Mouse (Mus musculus) stomach, embryonic 14.5 days (tissue): ENCODE measurements around the gene Hist1h2bk. TPM values are rescaled to one million over a fixed set of nuclear protein-coding genes. Genes with fewer than 3 reads are reported as not detected.
"Not testable (repeated sequence)": the region's sequence is repeated elsewhere in the genome, so short reads cannot be mapped to it uniquely, and the experiment has no call there.

Experiments used
- ATAC-seq: fragments of 200-750 bp; cut with Nextera tagmentation; 2 replicates; pipeline ENCODE4 v1.8.0; 2017; ENCODE audit warnings: low read depth, moderate TSS enrichment; ENCODE audit not compliant: insufficient number of reproducible peaks, insufficient read depth, low FRiP score
- H3K27ac ChIP-seq: fragments of 300-500 bp; sonication (generic); 2 replicates; pipeline ENCODE4 v1.5.1; 2014; ENCODE audit warnings: mild to moderate bottlenecking, low read length, moderate library complexity, mixed read lengths
- H3K27me3 ChIP-seq: fragments of 300-500 bp; sonication (generic); 2 replicates; pipeline ENCODE4 v1.6.1; 2014; ENCODE audit warnings: low read length, control low read depth, mixed read lengths; ENCODE audit not compliant: control insufficient read depth, insufficient read depth
- H3K36me3 ChIP-seq: fragments of 300-500 bp; sonication (generic); 2 replicates; pipeline ENCODE4 v1.6.1; 2014; ENCODE audit warnings: mild to moderate bottlenecking, control low read depth, low read length, moderate library complexity, mixed read lengths; ENCODE audit not compliant: control insufficient read depth, insufficient read depth
- H3K4me1 ChIP-seq: fragments of 300-500 bp; sonication (generic); 2 replicates; pipeline ENCODE4 v1.6.1; 2014; ENCODE audit warnings: low read length, control low read depth, mixed read lengths; ENCODE audit not compliant: control insufficient read depth, insufficient read depth
- H3K4me2 ChIP-seq: fragments of 300-500 bp; sonication (generic); replicated peaks from 2 replicates; pipeline ENCODE4 v1.6.1; 2014; ENCODE audit warnings: low read depth, low read length, control low read depth
- H3K4me3 ChIP-seq: fragments of 300-500 bp; sonication (generic); 2 replicates; pipeline ENCODE4 v1.5.1; 2014; ENCODE audit warnings: low read depth, low read length, control low read depth
- H3K9ac ChIP-seq: fragments of 300-500 bp; sonication (generic); replicated peaks from 2 replicates; pipeline ENCODE4 v1.6.1; 2014; ENCODE audit warnings: low read depth, mild to moderate bottlenecking, control low read depth, low read length, moderate library complexity, mixed read lengths
- H3K9me3 ChIP-seq: fragments of 300-500 bp; sonication (generic); 2 replicates; pipeline ENCODE4 v1.6.1; 2016; ENCODE audit warnings: low read depth, low read length, control low read depth; ENCODE audit not compliant: control insufficient read depth
- WGBS: fragments of 180-500 bp; shearing (Covaris S2); extraction: QIAGEN DNeasy Blood & Tissue Kit; methylation state at CpG from one replicate; pipeline ENCODE4 v1.1.7; 2014; 5-methylcytosine and 5-hydroxymethylcytosine counted together
- polyA plus RNA-seq: library from polyadenylated mRNA; unstranded; fragments of >200 nt; fragmentation: Nextera tagmentation; extraction: Ambion mirVana; gene quantifications from 2 replicates; pipeline ENCODE4 v1.2.1, GENCODE M21; 2014

The Hist1h2bk gene
- 7.0 and 7.5 TPM in 2 replicates for polyA plus RNA-seq

DNA sequence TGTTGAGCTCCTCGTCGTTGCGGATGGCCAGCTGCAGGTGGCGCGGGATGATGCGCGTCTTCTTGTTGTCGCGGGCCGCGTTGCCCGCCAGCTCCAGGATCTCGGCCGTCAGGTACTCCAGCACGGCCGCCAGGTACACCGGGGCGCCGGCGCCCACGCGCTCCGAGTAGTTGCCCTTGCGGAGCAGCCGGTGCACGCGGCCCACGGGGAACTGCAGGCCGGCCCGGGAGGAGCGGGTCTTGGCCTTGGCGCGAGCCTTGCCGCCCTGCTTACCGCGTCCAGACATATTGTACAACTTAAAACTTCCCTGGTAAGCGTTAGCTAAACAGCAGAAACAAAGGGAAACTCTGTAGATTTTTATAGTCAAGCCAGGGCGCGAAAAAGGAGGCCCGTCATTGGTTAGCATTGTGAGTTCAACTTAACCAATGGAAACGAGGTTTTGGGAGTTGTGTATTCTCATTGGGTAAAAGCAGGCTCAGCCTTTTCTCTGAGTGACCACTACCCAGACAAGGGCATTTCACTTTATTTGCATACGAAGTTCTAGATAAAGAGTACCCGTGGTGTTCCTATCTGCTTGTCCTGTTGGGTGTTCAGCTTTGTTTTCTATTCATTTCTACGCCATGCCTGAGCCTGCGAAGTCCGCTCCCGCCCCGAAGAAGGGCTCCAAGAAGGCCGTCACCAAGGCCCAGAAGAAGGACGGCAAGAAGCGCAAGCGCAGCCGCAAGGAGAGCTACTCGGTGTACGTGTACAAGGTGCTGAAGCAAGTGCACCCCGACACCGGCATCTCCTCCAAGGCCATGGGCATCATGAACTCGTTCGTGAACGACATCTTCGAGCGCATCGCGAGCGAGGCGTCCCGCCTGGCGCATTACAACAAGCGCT lies at the start of gene Hist1h2bk, which contains the start of gene Hist1h2ah:
Gene Hist1h2bk (plus strand): TSS at position 604 of the 882 bp plus-strand sequence.
Gene Hist1h2ah (minus strand): TSS at position 302 of the 882 bp plus-strand sequence.
- H3K4me2 ChIP-seq = peak within 1 kb of the TSS; percentile 66
- peak; percentile 98 for ATAC-seq
- WGBS = under 1% methylated on average over 21 of the region's 69 CpGs

DNA sequence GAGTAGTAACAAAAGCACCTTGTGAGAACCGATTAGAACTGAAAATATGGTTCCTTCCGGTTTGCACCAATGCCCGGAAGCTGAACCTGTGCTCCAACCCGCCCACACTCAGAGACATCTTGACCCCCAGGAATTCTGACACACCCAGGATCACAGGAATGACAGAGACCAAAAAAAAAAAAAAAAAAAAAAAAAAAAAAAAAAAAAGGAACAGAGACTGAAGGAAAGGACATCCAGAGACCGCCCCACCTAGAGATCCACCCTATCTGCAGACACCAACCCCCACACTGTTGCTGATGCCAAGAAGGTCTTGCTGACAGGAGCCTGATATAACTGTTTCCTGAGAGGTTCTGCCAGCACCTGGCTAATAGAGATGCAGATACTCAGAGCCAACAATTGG lies 43.1 kb upstream of the Hist1h2bk start:
- no peak overlapping the region for H3K4me2 ChIP-seq
- H3K9me3 ChIP-seq = no peaks in the 10 kb centered on the region
- H3K4me1 ChIP-seq = 0 out of 2 replicates have a peak, but pooled peaks cover 3% of the 10 kb centered on the region
- peaks cover 13% of the 10 kb centered on the region; the same call in 1 of the 2 replicates for H3K27me3 ChIP-seq
- H3K4me3 ChIP-seq = no peak overlapping the region
- WGBS = 80% methylated on average over 5 of the region's 5 CpGs
- H3K9ac ChIP-seq = no peak overlapping the region
- H3K27ac ChIP-seq = no peak overlapping the region
- no peak for ATAC-seq
- H3K36me3 ChIP-seq = no peaks in the 10 kb centered on the region

More for the DNA sequence above, at the start of gene Hist1h2bk, which contains the start of gene Hist1h2ah:
- Histone ChIP-seq H3K4me3 (peak within 1 kb of the TSS; percentile 32), H3K27ac (peak within 1 kb of the TSS; percentile 87), H3K9ac (peak within 1 kb of the TSS; percentile 47)
- not testable (repeated sequence) for H3K4me1 ChIP-seq, H3K27me3 ChIP-seq, H3K9me3 ChIP-seq, H3K36me3 ChIP-seq

DNA sequence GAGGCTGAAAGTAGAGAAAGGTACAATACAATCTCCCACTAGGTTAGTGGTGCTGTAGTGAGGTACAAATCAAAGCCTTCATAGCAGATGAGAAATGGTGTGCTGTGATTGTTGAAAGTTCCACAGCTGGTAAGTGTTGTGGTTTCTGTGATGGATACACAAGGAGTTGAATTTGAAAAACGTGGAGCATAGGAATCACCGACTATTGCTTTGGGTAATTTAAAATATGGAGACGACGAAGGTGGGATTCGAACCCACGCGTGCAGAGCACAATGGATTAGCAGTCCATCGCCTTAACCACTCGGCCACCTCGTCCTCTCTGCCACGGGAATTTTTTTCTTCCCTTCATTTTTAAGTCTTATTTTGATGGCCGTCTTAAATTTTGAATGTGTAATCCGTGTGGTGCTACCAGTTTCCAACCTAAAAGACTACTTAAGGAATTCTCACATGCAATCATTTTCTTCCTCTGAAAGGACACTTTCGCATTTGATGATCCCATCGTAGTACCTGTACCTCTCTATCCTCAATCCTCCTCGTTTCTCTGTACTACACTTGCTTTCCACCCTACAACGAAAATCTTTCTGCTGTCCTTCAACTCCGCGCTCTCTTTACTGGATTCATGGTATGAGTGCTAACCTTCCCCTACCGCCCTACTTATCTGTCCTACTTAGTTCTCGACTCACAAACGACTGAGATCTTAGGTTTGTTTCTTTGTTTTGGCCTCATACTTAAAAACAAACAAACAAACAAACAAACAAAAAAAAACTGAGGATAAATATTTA lies 41.5 kb upstream of the Hist1h2bk start:
- Histone ChIP-seq H3K4me2 (no peak overlapping the region), H3K9me3 (no peaks in the 10 kb centered on the region), H3K4me3 (no peak overlapping the region), H3K36me3 (no peaks in the 10 kb centered on the region), H3K27ac (no peak overlapping the region), H3K9ac (no peak overlapping the region), H3K4me1 (0 out of 2 replicates have a peak, but pooled peaks cover 3% of the 10 kb centered on the region), H3K27me3 (peaks cover 28% of the 10 kb centered on the region)
- no peak for ATAC-seq
- WGBS = 3% methylated on average over 22 of the region's 22 CpGs

DNA sequence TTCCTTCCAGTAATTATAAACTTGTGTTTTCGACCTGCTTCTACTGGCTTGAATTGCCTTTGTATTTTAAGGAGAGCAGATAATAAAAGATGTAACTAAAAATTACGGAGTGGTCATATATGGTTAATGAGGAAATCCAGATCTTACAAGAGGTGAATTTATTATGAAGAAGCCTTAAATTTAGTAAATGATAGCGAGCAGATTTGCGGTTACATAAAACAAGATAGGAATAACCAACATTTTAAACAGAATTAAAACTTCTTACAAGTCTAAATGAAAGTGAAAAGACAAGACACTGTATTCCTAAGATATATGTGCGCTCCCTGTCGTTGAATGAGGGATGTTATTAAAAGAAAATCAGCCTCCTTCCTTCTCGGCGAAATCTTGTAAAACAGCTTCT lies 40.8 kb upstream of the Hist1h2bk start:
- H3K4me3 ChIP-seq = peak overlapping the region; percentile 33

DNA sequence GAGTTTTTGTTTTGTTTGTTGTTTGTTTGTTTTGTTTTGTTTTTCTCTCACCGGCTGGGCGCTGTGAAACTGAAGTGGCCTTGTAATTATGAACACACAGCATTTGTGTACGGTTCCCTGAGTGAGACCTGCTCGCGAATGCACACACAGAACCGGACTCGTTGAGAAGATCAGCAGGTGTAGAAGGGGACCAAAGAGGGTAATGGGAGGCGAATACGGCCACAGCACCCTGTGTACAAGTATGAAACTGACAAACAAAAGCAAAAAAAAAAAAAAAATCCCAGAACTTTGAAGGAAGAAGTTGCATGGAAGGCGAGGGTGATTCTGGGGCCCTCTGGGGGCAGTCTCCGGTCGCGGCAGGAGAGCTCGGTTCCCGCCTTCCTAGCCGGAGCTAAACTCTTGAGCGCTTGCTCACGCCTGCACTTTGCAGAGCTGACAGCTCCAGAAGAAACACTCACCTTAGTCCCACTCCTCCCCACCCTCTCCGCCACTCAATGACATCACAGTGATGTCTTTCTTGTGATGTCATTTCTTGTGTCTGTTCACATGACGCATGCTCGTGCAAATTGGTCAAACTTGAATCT lies 40.2 kb upstream of the Hist1h2bk start:
- Histone ChIP-seq H3K4me3 (peak overlapping the region; percentile 33), H3K36me3 (no peaks in the 10 kb centered on the region), H3K27ac (no peak overlapping the region), H3K9ac (no peak overlapping the region), H3K9me3 (no peaks in the 10 kb centered on the region), H3K4me2 (peak overlapping the region; percentile 52), H3K27me3 (peaks cover 40% of the 10 kb centered on the region), H3K4me1 (0 out of 2 replicates have a peak, but pooled peaks cover 3% of the 10 kb centered on the region)
- ATAC-seq = no peak
- 1% methylated on average over 21 of the region's 21 CpGs for WGBS

More for the DNA sequence above, 40.8 kb upstream of the Hist1h2bk start:
- 4% methylated on average over 8 of the region's 8 CpGs for WGBS
- Histone ChIP-seq H3K4me1 (0 out of 2 replicates have a peak, but pooled peaks cover 3% of the 10 kb centered on the region), H3K27ac (no peak overlapping the region), H3K9me3 (no peaks in the 10 kb centered on the region), H3K4me2 (peak overlapping the region; percentile 52), H3K27me3 (peaks cover 35% of the 10 kb centered on the region), H3K36me3 (no peaks in the 10 kb centered on the region), H3K9ac (no peak overlapping the region)
- ATAC-seq = no peak

DNA sequence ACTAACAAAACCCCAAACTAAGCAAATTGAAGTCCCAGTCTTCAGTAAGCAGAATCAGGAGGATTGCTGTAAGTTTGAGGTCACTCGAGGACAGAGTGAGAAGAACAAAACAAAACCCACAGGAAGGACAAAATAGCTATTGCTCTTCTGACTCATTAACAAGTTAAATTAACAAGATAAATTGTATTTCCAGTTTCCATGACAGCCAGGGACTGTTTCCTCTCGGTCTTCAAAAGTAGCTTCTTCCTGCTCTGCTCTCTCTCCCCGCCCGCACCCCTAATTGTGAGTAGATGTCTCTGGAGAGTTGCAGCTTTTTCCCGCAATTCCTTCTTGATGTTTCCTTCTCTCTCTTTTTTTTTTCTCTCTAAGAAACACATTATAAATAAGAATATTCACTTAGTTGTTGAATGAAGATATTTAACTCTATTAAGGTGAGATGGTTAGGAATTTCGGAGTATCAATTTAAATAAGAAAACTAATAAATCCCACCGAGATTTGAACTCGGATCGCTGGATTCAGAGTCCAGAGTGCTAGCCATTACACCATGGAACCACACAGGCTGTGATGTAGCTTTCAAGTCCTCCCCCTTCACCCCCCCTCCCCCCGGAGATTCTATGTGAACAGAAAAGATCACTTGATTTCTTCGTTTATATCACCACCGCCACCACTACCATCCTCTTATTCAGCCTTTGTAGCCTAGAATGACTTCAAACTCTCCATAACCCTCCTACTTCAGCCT lies 39.4 kb upstream of the Hist1h2bk start:
- peak overlapping the region; percentile 33 for H3K4me3 ChIP-seq
- whole genome bisulfite sequencing = 2% methylated on average over 12 of the region's 12 CpGs
- peaks cover 48% of the 10 kb centered on the region for H3K27me3 ChIP-seq
- no peaks in the 10 kb centered on the region for H3K9me3 ChIP-seq
- H3K9ac ChIP-seq = no peak overlapping the region
- no peaks in the 10 kb centered on the region for H3K36me3 ChIP-seq
- peak overlapping the region; percentile 52 for H3K4me2 ChIP-seq
- H3K4me1 ChIP-seq = 0 out of 2 replicates have a peak, but pooled peaks cover 3% of the 10 kb centered on the region
- ATAC-seq = no peak
- H3K27ac ChIP-seq = no peak overlapping the region

DNA sequence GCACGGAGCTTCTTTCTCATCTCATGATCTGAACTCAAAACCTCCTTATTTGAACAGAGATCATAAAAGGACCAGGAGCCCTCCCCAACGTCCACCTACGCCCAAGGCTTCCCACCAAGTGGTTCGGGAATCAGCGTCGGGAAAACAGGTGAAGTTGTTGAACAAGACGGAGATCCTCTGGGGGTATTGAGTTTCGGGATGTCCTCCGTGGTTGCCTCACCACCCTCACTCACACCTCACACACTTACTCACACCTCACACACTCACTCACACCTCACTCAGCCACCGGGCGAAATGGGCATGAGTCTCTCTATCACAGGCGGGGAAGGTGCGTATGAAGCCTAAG lies 38.9 kb upstream of the Hist1h2bk start:
- Histone ChIP-seq H3K36me3 (no peaks in the 10 kb centered on the region), H3K9ac (no peak overlapping the region), H3K9me3 (no peaks in the 10 kb centered on the region), H3K4me1 (0 out of 2 replicates have a peak, but pooled peaks cover 3% of the 10 kb centered on the region), H3K4me2 (peak overlapping the region; percentile 52), H3K27ac (no peak overlapping the region), H3K27me3 (peaks cover 51% of the 10 kb centered on the region), H3K4me3 (peak overlapping the region; percentile 33; the same call in 1 of the 2 replicates)
- 2% methylated on average over 13 of the region's 13 CpGs for WGBS
- no peak for ATAC-seq
